Mouse (Mus musculus) MEL (cell line): ENCODE measurements around the gene Mrpl58. TPM values are rescaled to one million over a fixed set of nuclear protein-coding genes. Genes with fewer than 3 reads are reported as not detected.

Experiments used
- DNase-seq: peaks from one replicate; pipeline ENCODE4 v3.0.0; 2011; ENCODE audit warnings: low read depth, low spot score
- H3K27ac ChIP-seq: 2 replicates; pipeline ENCODE4 v1.5.1; 2012; ENCODE audit warnings: low read depth, mild to moderate bottlenecking, control low read depth, low read length, moderate library complexity; ENCODE audit not compliant: control insufficient read depth
- H3K27me3 ChIP-seq, 2 experiments: fragments of 150-350 bp in 1 of 2; sonication (generic) in 1 of 2; 2 replicates each; pipeline ENCODE4 v1.6.1; 2012; ENCODE audit warnings: low read length in 2 of 2, mild to moderate bottlenecking in 2 of 2, improper control_type of control experiment in 1 of 2, moderate library complexity in 1 of 2; ENCODE audit not compliant: insufficient read depth in 2 of 2, control insufficient read depth in 1 of 2
- H3K36me3 ChIP-seq, 2 experiments: 2 replicates each; pipeline ENCODE4 v1.6.1; 2012 to 2014; ENCODE audit warnings: low read length in 2 of 2, improper control_type of control experiment in 1 of 2, inconsistent platforms in 1 of 2, mild to moderate bottlenecking in 1 of 2; ENCODE audit not compliant: insufficient read depth in 2 of 2, control insufficient read depth in 1 of 2
- H3K4me1 ChIP-seq, 2 experiments: fragments of 150-350 bp in 1 of 2; sonication (generic) in 1 of 2; 2 replicates each; pipeline ENCODE4 v1.6.1; 2012; ENCODE audit warnings: low read length in 2 of 2, improper control_type of control experiment in 1 of 2, mild to moderate bottlenecking in 1 of 2; ENCODE audit not compliant: insufficient read depth in 2 of 2, control insufficient read depth in 1 of 2
- H3K4me3 ChIP-seq, 2 experiments: fragments of 150-350 bp in 1 of 2; sonication (generic) in 1 of 2; 2 replicates each; pipeline ENCODE4 v1.5.1; 2012; ENCODE audit warnings: low read depth in 2 of 2, low read length in 2 of 2, mild to moderate bottlenecking in 2 of 2, moderate library complexity in 2 of 2, control low read depth in 1 of 2, improper control_type of control experiment in 1 of 2; ENCODE audit not compliant: control insufficient read depth in 1 of 2, insufficient read depth in 1 of 2
- H3K79me2 ChIP-seq: 2 replicates; pipeline ENCODE4 v1.6.1; 2012; ENCODE audit warnings: mild to moderate bottlenecking, low read length, moderate library complexity; ENCODE audit not compliant: control insufficient read depth, poor library complexity, insufficient read depth
- H3K9ac ChIP-seq: 2 replicates; pipeline ENCODE4 v1.6.1; 2012; ENCODE audit warnings: low read depth, mild to moderate bottlenecking, control low read depth, low read length, moderate library complexity; ENCODE audit not compliant: control insufficient read depth, poor library complexity, severe bottlenecking
- H3K9me3 ChIP-seq: fragments of 150-350 bp; sonication (generic); replicated peaks from 2 replicates; pipeline ENCODE4 v1.6.1; 2012; ENCODE audit warnings: mild to moderate bottlenecking, low read length, improper control_type of control experiment, moderate library complexity; ENCODE audit not compliant: insufficient read depth
- CHD1 ChIP-seq: IDR thresholded peaks from 2 replicates; pipeline ENCODE4 v1.6.1; 2012; ENCODE audit warnings: low read depth, mild to moderate bottlenecking, inconsistent platforms, low read length, improper control_type of control experiment
- CHD2 ChIP-seq: IDR thresholded peaks from 2 replicates; pipeline ENCODE4 v1.6.1; 2011; ENCODE audit warnings: low read length, improper control_type of control experiment
- CTCF ChIP-seq, 3 experiments: IDR thresholded peaks in 2 of 3; conservative IDR thresholded peaks in 1 of 3; 2 replicates each; pipeline ENCODE4 v1.5.1; 2011 to 2012; ENCODE audit warnings: low read length in 3 of 3, low read depth in 2 of 3, mild to moderate bottlenecking in 2 of 3, improper control_type of control experiment in 1 of 3, inconsistent platforms in 1 of 3, mixed read lengths in 1 of 3, moderate library complexity in 1 of 3; ENCODE audit not compliant: control insufficient read depth in 1 of 3, insufficient read depth in 1 of 3, poor library complexity in 1 of 3, severe bottlenecking in 1 of 3
- E2F4 ChIP-seq: IDR thresholded peaks from 2 replicates; pipeline ENCODE4 v1.6.1; 2011; ENCODE audit warnings: low read depth, low read length, improper control_type of control experiment, borderline replicate concordance
- ELF1 ChIP-seq: IDR thresholded peaks from 2 replicates; pipeline ENCODE4 v1.6.1; 2014; ENCODE audit warnings: low read depth, mild to moderate bottlenecking, inconsistent platforms, low read length, improper control_type of control experiment, moderate library complexity
- ETS1 ChIP-seq: IDR thresholded peaks from 2 replicates; pipeline ENCODE4 v1.6.1; 2012; ENCODE audit warnings: low read depth, mild to moderate bottlenecking, inconsistent platforms, low read length, improper control_type of control experiment, moderate library complexity
- HCFC1 ChIP-seq: IDR thresholded peaks from 2 replicates; pipeline ENCODE4 v1.6.1; 2012; ENCODE audit warnings: low read depth, mild to moderate bottlenecking, inconsistent platforms, low read length, improper control_type of control experiment, moderate library complexity
- JUND ChIP-seq: IDR thresholded peaks from 2 replicates; pipeline ENCODE4 v1.6.1; 2011; ENCODE audit warnings: low read depth, mild to moderate bottlenecking, improper control_type of control experiment, low read length
- MAX ChIP-seq: IDR thresholded peaks from 2 replicates; pipeline ENCODE4 v1.6.1; 2011; ENCODE audit warnings: low read length, improper control_type of control experiment
- MAZ ChIP-seq: IDR thresholded peaks from 2 replicates; pipeline ENCODE4 v1.6.1; 2012; ENCODE audit warnings: low read depth, mild to moderate bottlenecking, inconsistent platforms, low read length, improper control_type of control experiment
- MEF2A ChIP-seq: IDR thresholded peaks from 2 replicates; pipeline ENCODE4 v1.6.1; 2014; ENCODE audit warnings: low read depth, mild to moderate bottlenecking, inconsistent platforms, low read length, improper control_type of control experiment; ENCODE audit not compliant: poor library complexity, insufficient replicate concordance, severe bottlenecking; ENCODE audit errors: extremely low read depth
- MXI1 ChIP-seq: IDR thresholded peaks from 2 replicates; pipeline ENCODE4 v1.6.1; 2011; ENCODE audit warnings: mild to moderate bottlenecking, low read depth, low read length, improper control_type of control experiment
- MYC ChIP-seq: IDR thresholded peaks from 2 replicates; pipeline ENCODE4 v1.6.1; 2011; ENCODE audit warnings: low read depth, mild to moderate bottlenecking, low read length, improper control_type of control experiment, moderate library complexity
- NELFE ChIP-seq: IDR thresholded peaks from 2 replicates; pipeline ENCODE4 v1.6.1; 2011; ENCODE audit warnings: low read depth, low read length, improper control_type of control experiment
- POLR2A ChIP-seq, 2 experiments: IDR thresholded peaks; 2 replicates each; pipeline ENCODE4 v1.6.1; 2011 to 2012; ENCODE audit warnings: low read length in 2 of 2, mild to moderate bottlenecking in 2 of 2, control low read depth in 1 of 2, improper control_type of control experiment in 1 of 2, low read depth in 1 of 2, moderate library complexity in 1 of 2; ENCODE audit not compliant: control insufficient read depth in 1 of 2, insufficient read depth in 1 of 2, poor library complexity in 1 of 2
- POLR2AphosphoS2 ChIP-seq: IDR thresholded peaks from 2 replicates; pipeline ENCODE4 v1.6.1; 2011; ENCODE audit warnings: low read length, improper control_type of control experiment
- SIN3A ChIP-seq: IDR thresholded peaks from 2 replicates; pipeline ENCODE4 v1.6.1; 2012; ENCODE audit warnings: low read length, improper control_type of control experiment, inconsistent platforms
- SMC3 ChIP-seq: IDR thresholded peaks from 2 replicates; pipeline ENCODE4 v1.6.1; 2011; ENCODE audit warnings: low read depth, low read length, improper control_type of control experiment
- TBP ChIP-seq: IDR thresholded peaks from 2 replicates; pipeline ENCODE4 v1.8.0; 2011; ENCODE audit warnings: low read depth, low read length, improper control_type of control experiment
- TCF12 ChIP-seq: IDR thresholded peaks from 2 replicates; pipeline ENCODE4 v1.6.1; 2014; ENCODE audit warnings: low read depth, mild to moderate bottlenecking, inconsistent platforms, low read length, improper control_type of control experiment, moderate library complexity
- UBTF ChIP-seq: IDR thresholded peaks from 2 replicates; pipeline ENCODE4 v1.6.1; 2012; ENCODE audit warnings: low read depth, mild to moderate bottlenecking, inconsistent platforms, low read length, improper control_type of control experiment, moderate library complexity, borderline replicate concordance; ENCODE audit not compliant: insufficient read depth
- USF1 ChIP-seq: IDR thresholded peaks from 2 replicates; pipeline ENCODE4 v1.6.1; 2014; ENCODE audit warnings: low read depth, mild to moderate bottlenecking, inconsistent platforms, low read length, improper control_type of control experiment, moderate library complexity
- polyA plus RNA-seq, 2 experiments: library from polyadenylated mRNA; stranded (reverse) in 1 of 2; unstranded in 1 of 2; fragments of >175 nt in 1 of 2; fragments of >200 nt in 1 of 2; gene quantifications; 2 replicates each; pipeline versions ENCODE4 v1.2.1 to v1.2.4; 2012; ENCODE audit warnings: low replicate concordance in 2 of 2, low read depth in 1 of 2; ENCODE audit not compliant: insufficient read length in 2 of 2, insufficient read depth in 1 of 2, missing spikeins in 1 of 2
- total RNA-seq: library from RNA; depleted of rRNA; stranded (reverse); fragments of 300-350 nt; gene quantifications from 2 replicates; pipeline ENCODE4 v1.2.3, GENCODE M21; 2012

The Mrpl58 gene
- total and polyA plus RNA-seq, 3 experiments = 137 TPM; not detected in 1

DNA sequence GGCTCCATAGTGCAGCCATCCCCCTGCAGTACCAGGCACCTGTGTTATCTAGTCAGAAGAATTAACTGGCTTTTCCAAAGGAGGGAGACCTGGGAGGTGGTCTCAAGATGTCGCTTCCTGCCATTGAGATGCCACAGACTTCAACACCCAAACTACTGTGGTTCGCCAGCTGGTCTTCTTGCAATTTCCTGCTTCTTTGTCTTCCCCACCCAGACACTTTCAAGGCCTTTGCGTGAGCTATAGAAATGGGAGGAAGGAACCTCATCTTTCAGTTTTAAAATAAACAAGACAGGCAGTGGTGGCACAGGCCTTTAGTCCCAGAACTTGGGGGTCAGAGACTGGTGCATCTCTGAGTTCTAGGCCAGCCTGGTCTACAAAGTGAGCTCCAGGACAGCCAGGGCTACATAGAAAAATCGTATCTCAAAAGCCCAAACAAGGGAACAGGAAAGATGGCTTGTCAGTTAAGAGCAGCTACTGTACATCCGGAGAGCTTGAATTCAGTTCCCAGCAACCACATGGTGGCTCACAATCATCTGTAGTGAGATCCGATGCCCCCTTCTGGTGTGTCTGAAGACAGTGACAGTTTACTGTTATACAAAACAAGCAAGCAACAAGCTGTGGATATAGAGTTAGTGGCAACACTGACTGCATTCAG, 4.8 kb downstream of the Mrpl58 start:
- Histone ChIP-seq H3K9me3 (no peaks in the 10 kb centered on the region), H3K79me2 (peaks cover 11% of the 10 kb centered on the region), H3K27ac (no peak overlapping the region), H3K4me1 (peaks cover 2 to 24% of the 10 kb centered on the region in 2 experiments; a peak in 3 of 4 replicates)
- DNase-seq = no peak
- TF ChIP-seq CTCF (IDR thresholded peaks at IDR 0.05 in 2 of 3, conservative IDR thresholded peaks at IDR 0.05 in 1 of 3; ENCODE audit: control insufficient read depth in 1 of 3, insufficient read depth in 1 of 3, low read depth in 2 of 3, low read length in 3 of 3, poor library complexity in 1 of 3, severe bottlenecking in 1 of 3) (peak in 2 of 3 experiments; percentile 8 to 28; a peak in 1 of 6 replicates), CHD1 (no peak), TBP (peak; percentile 75)
- TF ChIP-seq, all 39 proteins: peak for 2
- H3K36me3 ChIP-seq = peaks cover 0 to 19% of the 10 kb centered on the region in 2 experiments; a peak in 2 of 4 replicates
- no peaks in the 10 kb centered on the region for H3K27me3 ChIP-seq
- no peak overlapping the region for H3K4me3 ChIP-seq
- H3K9ac ChIP-seq = no peak overlapping the region

DNA sequence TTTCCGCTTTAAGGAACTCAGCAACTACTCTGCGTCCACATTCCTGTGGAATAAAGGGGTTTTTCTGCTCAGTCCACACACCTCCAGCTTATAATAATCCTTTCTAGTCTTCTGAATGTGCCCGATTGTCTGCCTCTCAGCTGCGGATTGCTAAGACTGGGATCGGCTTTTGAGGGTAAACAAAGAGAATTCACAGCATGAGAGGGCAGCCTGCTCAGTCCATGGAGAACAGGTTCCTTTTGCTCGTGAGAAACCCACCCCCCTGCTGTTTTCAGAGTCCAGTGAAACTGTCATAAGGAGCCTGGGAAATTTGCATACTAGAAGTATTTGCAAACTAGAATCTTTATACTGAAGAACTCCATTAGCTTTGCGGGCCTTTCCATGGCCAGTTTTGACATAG, 6.0 kb downstream of the Mrpl58 start:
- Histone ChIP-seq H3K27me3 (no peaks in the 10 kb centered on the region), H3K4me3 (no peak overlapping the region), H3K36me3 (peaks cover 0 to 19% of the 10 kb centered on the region in 2 experiments; a peak in 2 of 4 replicates), H3K27ac (no peak overlapping the region), H3K9me3 (no peaks in the 10 kb centered on the region), H3K4me1 (peaks cover 0 to 19% of the 10 kb centered on the region in 2 experiments; a peak in 3 of 4 replicates), H3K79me2 (peaks cover 6% of the 10 kb centered on the region), H3K9ac (no peak overlapping the region)
- DNase-seq = no peak
- TF ChIP-seq SMC3 (no peak), MEF2A (no peak), MXI1 (no peak), SIN3A (no peak)

DNA sequence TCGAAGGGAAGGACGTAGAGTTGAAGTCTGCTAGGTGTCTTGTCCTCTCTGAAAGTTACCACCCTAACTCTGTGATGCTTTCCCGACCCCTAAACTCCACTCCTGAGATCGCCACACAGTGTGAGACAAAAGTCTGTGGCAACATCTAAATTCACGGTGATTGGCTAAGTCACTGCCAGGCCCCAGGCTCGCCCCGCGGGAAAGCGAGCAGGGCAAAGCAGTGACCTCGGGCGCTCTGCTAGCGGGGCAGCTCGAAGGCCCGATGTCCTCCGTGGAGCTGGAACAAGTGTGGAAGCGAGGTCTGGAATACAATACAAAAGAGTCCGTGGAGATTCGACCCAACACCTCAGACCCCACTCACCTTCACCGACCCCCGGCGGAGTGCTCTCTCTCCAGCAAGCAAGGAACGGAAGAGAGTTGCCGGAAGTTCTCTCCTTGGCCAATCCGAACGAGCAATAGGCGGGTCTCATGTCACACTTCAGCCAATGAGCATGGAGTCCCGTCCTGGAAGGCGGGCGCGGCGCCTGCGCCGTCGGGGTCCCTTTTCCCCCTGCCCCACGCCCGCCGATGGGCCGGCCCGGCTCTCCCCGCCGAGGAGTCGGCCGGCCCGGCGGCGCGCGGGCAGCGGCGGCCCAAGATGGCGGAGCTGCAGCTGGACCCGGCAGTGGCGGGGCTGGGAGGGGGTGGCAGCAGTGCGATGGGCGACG, 16.1 kb downstream of the Mrpl58 start, which contains the start of the genes Atp5h and Kctd2:
Atp5h (minus strand) TSS at position 432 of the 707 bp plus-strand sequence.
Kctd2 (plus strand) TSS at position 598 of the 707 bp plus-strand sequence.
- H3K9ac ChIP-seq = peak within 1 kb of the TSS; percentile 90
- peak; percentile 99 for DNase-seq
- H3K36me3 ChIP-seq = peaks cover 0 to 23% of the 10 kb centered on the region in 2 experiments; a peak in 2 of 4 replicates
- H3K9me3 ChIP-seq = no peaks in the 10 kb centered on the region
- H3K27me3 ChIP-seq = no peaks in the 10 kb centered on the region
- peaks cover 0 to 18% of the 10 kb centered on the region in 2 experiments; a peak in 3 of 4 replicates for H3K4me1 ChIP-seq
- peak within 1 kb of the TSS; percentile 95 to 97 for H3K4me3 ChIP-seq
- H3K27ac ChIP-seq = peak within 1 kb of the TSS; percentile 54
- H3K79me2 ChIP-seq = peaks cover 30% of the 10 kb centered on the region
- peak; percentile 96 to 98 for TF ChIP-seq POLR2A (IDR thresholded peaks at IDR 0.05; ENCODE audit: control insufficient read depth in 1 of 2, insufficient read depth in 1 of 2, low read depth in 1 of 2, low read length in 2 of 2, poor library complexity in 1 of 2)
- TF ChIP-seq MAZ = peak; percentile 39; the same call in 1 of the 2 replicates
- no peak; the same call in 1 of the 2 replicates for TF ChIP-seq MAX
- 0 out of 2 replicates have a peak, but pooled peaks have one; percentile 47 for TF ChIP-seq MYC
- TF ChIP-seq E2F4 = peak; percentile 77; the same call in 1 of the 2 replicates
- peak; percentile 84 for TF ChIP-seq USF1
- peak; percentile 63 for TF ChIP-seq MXI1
- TF ChIP-seq UBTF = no peak
- peak; percentile 95 for TF ChIP-seq NELFE
- peak; percentile 80 for TF ChIP-seq ELF1
- TF ChIP-seq JUND = no peak
- TF ChIP-seq CHD2 = peak; percentile 55
- TF ChIP-seq CTCF (IDR thresholded peaks at IDR 0.05 in 2 of 3, conservative IDR thresholded peaks at IDR 0.05 in 1 of 3; ENCODE audit: control insufficient read depth in 1 of 3, insufficient read depth in 1 of 3, low read depth in 2 of 3, low read length in 3 of 3, poor library complexity in 1 of 3, severe bottlenecking in 1 of 3) = no peak
- TF ChIP-seq TCF12 = peak; percentile 70
- peak; percentile 98; the same call in 1 of the 2 replicates for TF ChIP-seq CHD1
- peak; percentile 96 for TF ChIP-seq POLR2AphosphoS2
- peak; percentile 86 for TF ChIP-seq SIN3A
- TF ChIP-seq ETS1 = no peak
- peak; percentile 86 for TF ChIP-seq TBP
- peak; percentile 88 for TF ChIP-seq HCFC1
